Mouse (Mus musculus): ENCODE data around the gene Btla. TPM values are rescaled to one million over a fixed set of nuclear protein-coding genes. Genes with fewer than 3 reads are reported as not detected.

Btla gene
- polyA plus RNA-seq, 1 experiment from 2014 or later = 0.06 TPM

- H3K4me2 ChIP-seq (ENCODE audit: low read length) = no peak overlapping the region
- H3K9me3 ChIP-seq (ENCODE audit: control insufficient read depth, low read length) = no peaks in the 10 kb centered on the region
- WGBS = 85% methylated on average over 6 of the region's 6 CpGs
- no peaks in the 10 kb centered on the region for H3K36me3 ChIP-seq (ENCODE audit: control insufficient read depth, insufficient read depth)
- no peak overlapping the region for H3K4me3 ChIP-seq (replicated peaks; ENCODE audit: low read length)
- H3K4me1 ChIP-seq (replicated peaks; ENCODE audit: control insufficient read depth, insufficient read depth, low read length) = peaks cover 4% of the 10 kb centered on the region; the same call in 1 of the 2 replicates
- no peaks in the 10 kb centered on the region for H3K27me3 ChIP-seq (replicated peaks; ENCODE audit: control insufficient read depth, insufficient read depth, low read length)
- ATAC-seq = no peak
- no peak overlapping the region for H3K9ac ChIP-seq (replicated peaks; ENCODE audit: low read depth, low read length)
- no peak overlapping the region for H3K27ac ChIP-seq (ENCODE audit: low read length)
Observed at GRCm38 (mm10) chr16:45251773-45252413, 27.8 kb downstream of the Btla start.

DNA sequence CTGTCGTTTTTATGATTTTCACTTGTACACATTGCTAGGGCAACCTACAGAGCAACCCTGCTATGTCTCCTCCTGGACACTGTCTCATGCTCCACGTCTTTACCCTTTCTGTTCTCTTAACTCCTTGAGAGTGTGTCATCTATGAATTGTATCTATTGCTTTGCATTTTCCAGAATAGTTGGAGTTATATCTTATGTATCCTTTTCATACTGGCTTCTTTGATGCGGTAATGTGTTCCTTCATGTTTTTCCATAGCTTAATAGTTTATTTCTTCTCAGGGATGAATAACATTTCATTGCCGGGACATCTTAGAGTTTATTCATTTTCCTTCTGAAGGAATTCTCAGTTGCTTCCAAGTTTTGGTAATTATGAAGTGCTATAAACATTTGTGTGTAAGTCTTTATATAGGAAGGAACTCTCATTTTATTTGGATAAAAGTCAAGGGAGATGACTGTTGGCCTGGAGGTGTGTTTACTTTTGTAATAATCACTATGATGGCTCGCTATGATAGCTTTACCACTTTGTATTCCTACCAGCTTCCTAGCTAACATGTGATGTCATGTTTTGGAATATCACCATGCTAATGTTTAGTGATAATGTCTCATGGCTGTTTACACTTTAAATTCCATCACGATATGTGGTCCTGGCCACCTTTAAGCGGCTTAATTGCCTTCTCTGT, 31.2 kb downstream of the Btla start:
- Histone ChIP-seq H3K9me3 (ENCODE audit: control insufficient read depth, low read length) (no peaks in the 10 kb centered on the region), H3K36me3 (ENCODE audit: control insufficient read depth, insufficient read depth) (no peaks in the 10 kb centered on the region), H3K27me3 (replicated peaks; ENCODE audit: control insufficient read depth, insufficient read depth, low read length) (no peaks in the 10 kb centered on the region), H3K27ac (ENCODE audit: low read length) (no peak overlapping the region), H3K4me2 (ENCODE audit: low read length) (no peak overlapping the region), H3K4me3 (replicated peaks; ENCODE audit: low read length) (no peak overlapping the region), H3K4me1 (replicated peaks; ENCODE audit: control insufficient read depth, insufficient read depth, low read length) (peaks cover 3% of the 10 kb centered on the region; the same call in 1 of the 2 replicates), H3K9ac (replicated peaks; ENCODE audit: low read depth, low read length) (no peak overlapping the region)
- 90% methylated on average over 7 of the region's 7 CpGs for WGBS
- ATAC-seq = no peak

DNA sequence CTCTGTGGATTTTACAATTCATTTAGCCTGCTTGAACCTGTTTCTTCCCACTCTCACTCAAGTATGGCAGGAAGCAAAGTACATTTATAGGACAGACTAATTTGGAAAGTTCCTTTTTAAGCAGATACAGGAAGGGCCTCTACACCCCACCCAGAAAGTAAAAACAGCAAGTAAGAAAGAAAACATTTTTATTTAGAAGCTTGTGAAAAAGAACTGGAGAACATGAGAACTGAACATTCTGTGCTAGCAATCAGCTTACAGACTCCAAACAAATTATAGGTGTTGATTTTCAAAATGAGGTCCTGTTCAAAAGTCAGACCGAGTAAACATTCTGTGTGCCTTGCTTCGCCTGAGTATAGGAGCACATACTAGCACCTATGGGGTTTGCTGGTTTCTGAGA, 32.8 kb downstream of the Btla start:
- Histone ChIP-seq H3K36me3 (ENCODE audit: control insufficient read depth, insufficient read depth) (no peaks in the 10 kb centered on the region), H3K9me3 (ENCODE audit: control insufficient read depth, low read length) (no peaks in the 10 kb centered on the region), H3K4me1 (replicated peaks; ENCODE audit: control insufficient read depth, insufficient read depth, low read length) (no peaks in the 10 kb centered on the region), H3K27ac (ENCODE audit: low read length) (no peak overlapping the region), H3K4me2 (ENCODE audit: low read length) (no peak overlapping the region), H3K27me3 (replicated peaks; ENCODE audit: control insufficient read depth, insufficient read depth, low read length) (no peaks in the 10 kb centered on the region), H3K4me3 (replicated peaks; ENCODE audit: low read length) (no peak overlapping the region), H3K9ac (replicated peaks; ENCODE audit: low read depth, low read length) (no peak overlapping the region)
- 90% methylated on average over 2 of the region's 2 CpGs for WGBS
- ATAC-seq = no peak

GRCm38 (mm10) chr16:45257567-45257966, 33.5 kb downstream of the Btla start:
- Histone ChIP-seq H3K9ac (replicated peaks; ENCODE audit: low read depth, low read length) (no peak overlapping the region), H3K4me3 (replicated peaks; ENCODE audit: low read length) (no peak overlapping the region), H3K4me1 (replicated peaks; ENCODE audit: control insufficient read depth, insufficient read depth, low read length) (no peaks in the 10 kb centered on the region), H3K27ac (ENCODE audit: low read length) (no peak overlapping the region), H3K9me3 (ENCODE audit: control insufficient read depth, low read length) (no peaks in the 10 kb centered on the region), H3K36me3 (ENCODE audit: control insufficient read depth, insufficient read depth) (no peaks in the 10 kb centered on the region), H3K4me2 (ENCODE audit: low read length) (no peak overlapping the region), H3K27me3 (replicated peaks; ENCODE audit: control insufficient read depth, insufficient read depth, low read length) (no peaks in the 10 kb centered on the region)
- WGBS = 79% methylated on average over 1 of the region's 1 CpGs
- no peak for ATAC-seq

GRCm38 (mm10) chr16:45259663-45260062, 35.5 kb downstream of the Btla start:
- no peak for ATAC-seq
- H3K9me3 ChIP-seq (ENCODE audit: control insufficient read depth, low read length) = no peaks in the 10 kb centered on the region
- H3K4me1 ChIP-seq (replicated peaks; ENCODE audit: control insufficient read depth, insufficient read depth, low read length) = no peaks in the 10 kb centered on the region
- no peaks in the 10 kb centered on the region for H3K27me3 ChIP-seq (replicated peaks; ENCODE audit: control insufficient read depth, insufficient read depth, low read length)
- H3K4me3 ChIP-seq (replicated peaks; ENCODE audit: low read length) = no peak overlapping the region
- no peak overlapping the region for H3K27ac ChIP-seq (ENCODE audit: low read length)
- no peaks in the 10 kb centered on the region for H3K36me3 ChIP-seq (ENCODE audit: control insufficient read depth, insufficient read depth)
- 85% methylated on average over 2 of the region's 2 CpGs for WGBS
- no peak overlapping the region for H3K4me2 ChIP-seq (ENCODE audit: low read length)
- H3K9ac ChIP-seq (replicated peaks; ENCODE audit: low read depth, low read length) = no peak overlapping the region

DNA sequence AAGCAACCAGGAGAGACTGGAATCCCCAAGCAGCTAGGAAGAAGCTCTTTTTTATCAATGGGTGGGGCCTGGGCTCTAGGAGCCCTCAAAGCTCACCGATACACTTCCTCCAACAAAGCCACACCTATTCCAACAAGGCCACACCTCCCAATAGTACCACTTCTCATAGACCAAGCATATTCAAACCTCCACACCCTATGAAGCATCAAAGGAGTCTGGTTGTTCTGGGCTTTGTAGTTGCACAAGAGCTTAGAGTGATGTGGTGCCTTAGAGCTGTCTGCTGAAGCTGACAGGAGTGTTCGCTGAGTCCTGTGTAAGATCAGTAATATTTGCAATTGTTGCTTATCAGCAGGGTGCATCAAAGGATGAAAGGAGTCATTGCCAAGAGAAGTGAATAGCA, 37.2 kb downstream of the Btla start:
- no peak overlapping the region for H3K9ac ChIP-seq (replicated peaks; ENCODE audit: low read depth, low read length)
- no peaks in the 10 kb centered on the region for H3K36me3 ChIP-seq (ENCODE audit: control insufficient read depth, insufficient read depth)
- 72% methylated on average over 2 of the region's 2 CpGs for WGBS
- no peaks in the 10 kb centered on the region for H3K9me3 ChIP-seq (ENCODE audit: control insufficient read depth, low read length)
- H3K27me3 ChIP-seq (replicated peaks; ENCODE audit: control insufficient read depth, insufficient read depth, low read length) = no peaks in the 10 kb centered on the region
- H3K27ac ChIP-seq (ENCODE audit: low read length) = no peak overlapping the region
- no peak overlapping the region for H3K4me3 ChIP-seq (replicated peaks; ENCODE audit: low read length)
- H3K4me1 ChIP-seq (replicated peaks; ENCODE audit: control insufficient read depth, insufficient read depth, low read length) = no peaks in the 10 kb centered on the region
- no peak for ATAC-seq
- no peak overlapping the region for H3K4me2 ChIP-seq (ENCODE audit: low read length)

DNA sequence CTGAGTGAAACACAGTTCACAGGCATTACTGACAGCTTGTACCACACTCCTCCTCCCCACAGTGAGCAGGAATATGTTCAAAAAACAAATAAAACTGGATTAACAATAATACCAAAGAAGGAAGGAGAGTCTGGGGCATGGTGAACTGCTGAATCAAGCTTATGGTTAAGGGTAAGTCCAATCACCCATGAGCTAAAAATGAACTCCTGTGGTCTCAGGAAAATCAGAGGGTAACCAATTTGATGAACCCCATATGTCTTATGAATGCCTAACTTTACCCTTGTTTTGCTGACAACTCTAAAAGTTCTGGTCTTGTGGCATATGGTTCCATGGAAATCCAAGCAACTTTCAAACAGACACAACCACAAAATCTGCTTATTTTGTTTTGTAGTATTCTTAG, 37.9 kb downstream of the Btla start:
- Histone ChIP-seq H3K27me3 (replicated peaks; ENCODE audit: control insufficient read depth, insufficient read depth, low read length) (no peaks in the 10 kb centered on the region), H3K27ac (ENCODE audit: low read length) (no peak overlapping the region), H3K36me3 (ENCODE audit: control insufficient read depth, insufficient read depth) (no peaks in the 10 kb centered on the region), H3K4me2 (ENCODE audit: low read length) (no peak overlapping the region), H3K9me3 (ENCODE audit: control insufficient read depth, low read length) (no peaks in the 10 kb centered on the region), H3K4me3 (replicated peaks; ENCODE audit: low read length) (no peak overlapping the region), H3K4me1 (replicated peaks; ENCODE audit: control insufficient read depth, insufficient read depth, low read length) (no peaks in the 10 kb centered on the region), H3K9ac (replicated peaks; ENCODE audit: low read depth, low read length) (no peak overlapping the region)
- ATAC-seq = no peak

GRCm38 (mm10) chr16:45269886-45270285, 45.8 kb downstream of the Btla start:
- H3K4me2 ChIP-seq (ENCODE audit: low read length) = no peak overlapping the region
- no peak overlapping the region for H3K4me3 ChIP-seq (replicated peaks; ENCODE audit: low read length)
- no peaks in the 10 kb centered on the region for H3K36me3 ChIP-seq (ENCODE audit: control insufficient read depth, insufficient read depth)
- H3K9me3 ChIP-seq (ENCODE audit: control insufficient read depth, low read length) = no peaks in the 10 kb centered on the region
- no peaks in the 10 kb centered on the region for H3K4me1 ChIP-seq (replicated peaks; ENCODE audit: control insufficient read depth, insufficient read depth, low read length)
- ATAC-seq = no peak
- H3K27me3 ChIP-seq (replicated peaks; ENCODE audit: control insufficient read depth, insufficient read depth, low read length) = no peaks in the 10 kb centered on the region
- H3K9ac ChIP-seq (replicated peaks; ENCODE audit: low read depth, low read length) = no peak overlapping the region
- no peak overlapping the region for H3K27ac ChIP-seq (ENCODE audit: low read length)
- WGBS = 81% methylated on average over 2 of the region's 2 CpGs

GRCm38 (mm10) chr16:45283093-45283492, 59.0 kb downstream of the Btla start:
- no peaks in the 10 kb centered on the region for H3K36me3 ChIP-seq (ENCODE audit: control insufficient read depth, insufficient read depth)
- no peak for ATAC-seq
- H3K4me1 ChIP-seq (replicated peaks; ENCODE audit: control insufficient read depth, insufficient read depth, low read length) = no peaks in the 10 kb centered on the region
- no peak overlapping the region for H3K9ac ChIP-seq (replicated peaks; ENCODE audit: low read depth, low read length)
- H3K27ac ChIP-seq (ENCODE audit: low read length) = no peak overlapping the region
- no peaks in the 10 kb centered on the region for H3K27me3 ChIP-seq (replicated peaks; ENCODE audit: control insufficient read depth, insufficient read depth, low read length)
- WGBS = 79% methylated on average over 1 of the region's 1 CpGs
- H3K4me2 ChIP-seq (ENCODE audit: low read length) = no peak overlapping the region
- H3K4me3 ChIP-seq (replicated peaks; ENCODE audit: low read length) = no peak overlapping the region
- no peaks in the 10 kb centered on the region for H3K9me3 ChIP-seq (ENCODE audit: control insufficient read depth, low read length)

Data from forebrain, embryonic 16.5 days (tissue).